Mouse (Mus musculus): ENCODE results near the gene Cdkn2d.
"Not testable (repeated sequence)": the region's sequence is repeated elsewhere in the genome, so short reads cannot be mapped to it uniquely, and the experiment has no call there.

The Cdkn2d gene

GRCm38 (mm10) chr9:21274336-21274735, 16.9 kb downstream of the Cdkn2d start:
- no peak for DNase-seq

- DNase-seq: peak in 1 of 2 experiments; percentile 52
These were observed 17.5 kb downstream of the Cdkn2d start for GRCm38 (mm10) chr9:21273520-21274228.

GRCm38 (mm10) chr9:21273094-21273493, 18.1 kb downstream of the Cdkn2d start:
- no peak for DNase-seq

GRCm38 (mm10) chr9:21272391-21272790, 18.8 kb downstream of the Cdkn2d start:
- DNase-seq: no peak

DNA sequence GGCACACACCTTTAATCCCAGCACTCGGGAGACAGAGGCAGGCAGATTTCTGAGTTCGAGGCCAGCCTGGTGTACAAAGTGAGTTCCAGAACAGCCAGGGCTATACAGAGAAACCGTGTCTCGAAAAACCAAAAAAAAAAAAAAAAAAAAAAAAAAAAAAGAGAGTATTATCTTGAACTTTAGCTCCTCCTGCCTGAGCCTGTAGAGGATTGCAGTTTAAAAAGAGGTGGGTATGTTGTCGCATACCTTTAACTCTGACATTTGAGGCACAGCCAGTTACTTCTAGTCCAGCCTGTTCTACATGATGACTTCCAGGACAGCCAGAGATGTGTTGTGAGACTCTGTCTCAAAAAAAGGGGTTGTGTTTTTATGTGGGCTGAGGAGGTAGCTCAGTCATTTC, 21.6 kb downstream of the Cdkn2d start:
- not testable (repeated sequence) for DNase-seq

GRCm38 (mm10) chr9:21268305-21268704, 22.9 kb downstream of the Cdkn2d start:
- DNase-seq: no peak

DNA sequence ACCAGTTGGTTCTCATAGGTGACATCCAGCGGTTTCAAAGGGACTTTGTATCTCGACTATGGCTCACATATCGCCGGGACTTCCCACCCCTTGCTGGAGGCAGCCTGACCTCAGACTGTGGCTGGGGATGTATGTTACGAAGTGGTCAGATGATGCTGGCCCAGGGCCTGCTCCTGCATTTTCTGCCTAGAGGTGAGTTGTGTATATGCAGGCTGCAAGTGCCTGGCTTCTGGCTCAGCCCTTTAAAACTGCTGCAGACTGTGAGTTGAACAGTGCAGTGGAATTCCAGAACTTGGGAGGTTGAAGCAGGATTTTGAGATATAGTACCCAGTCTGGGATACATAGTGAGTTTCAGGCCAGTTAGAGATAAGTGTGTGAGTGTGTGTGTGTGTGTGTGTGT, 24.3 kb downstream of the Cdkn2d start:
- peak in 1 of 2 experiments; percentile 39 for DNase-seq

- peak; percentile 76 to 83 for DNase-seq
These were observed 25.6 kb downstream of the Cdkn2d start for GRCm38 (mm10) chr9:21265611-21266010.

DNA sequence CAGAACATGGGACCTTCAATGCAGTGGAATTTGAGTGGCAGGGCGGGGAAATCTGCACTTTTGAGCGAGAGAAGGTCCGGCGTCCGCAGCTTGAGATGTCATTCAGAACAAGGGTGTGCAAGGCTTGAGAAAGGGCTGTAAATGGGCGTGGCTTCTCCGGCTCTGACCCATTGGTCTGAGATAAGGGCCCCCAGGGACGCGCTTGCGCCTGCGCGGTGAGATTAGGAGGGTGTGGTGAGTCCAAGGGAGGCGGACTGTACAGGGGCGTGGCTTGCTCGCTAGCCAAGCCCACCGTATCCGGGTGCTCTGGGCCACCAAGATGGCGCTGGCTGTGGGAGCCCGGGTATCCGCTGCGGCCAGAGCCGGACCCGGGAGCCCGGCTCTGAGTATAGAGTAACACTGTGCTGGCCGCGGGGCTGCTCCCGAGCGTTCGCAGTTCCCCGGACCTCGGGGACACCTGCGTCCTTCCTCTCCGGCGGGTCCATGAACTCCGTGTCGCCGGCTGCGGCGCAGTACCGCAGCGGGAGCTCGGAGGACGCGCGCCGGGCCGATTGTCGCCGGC, 26.1 kb downstream of the Cdkn2d start, which contains the start of gene Atg4d:
TSS of gene Atg4d (plus strand) at position 294 of the 562 bp plus-strand sequence.
- peak; percentile 99 for DNase-seq

- DNase-seq: peak in 1 of 2 experiments; percentile 39
These were observed 26.8 kb downstream of the Cdkn2d start for GRCm38 (mm10) chr9:21264272-21264999.

DNA sequence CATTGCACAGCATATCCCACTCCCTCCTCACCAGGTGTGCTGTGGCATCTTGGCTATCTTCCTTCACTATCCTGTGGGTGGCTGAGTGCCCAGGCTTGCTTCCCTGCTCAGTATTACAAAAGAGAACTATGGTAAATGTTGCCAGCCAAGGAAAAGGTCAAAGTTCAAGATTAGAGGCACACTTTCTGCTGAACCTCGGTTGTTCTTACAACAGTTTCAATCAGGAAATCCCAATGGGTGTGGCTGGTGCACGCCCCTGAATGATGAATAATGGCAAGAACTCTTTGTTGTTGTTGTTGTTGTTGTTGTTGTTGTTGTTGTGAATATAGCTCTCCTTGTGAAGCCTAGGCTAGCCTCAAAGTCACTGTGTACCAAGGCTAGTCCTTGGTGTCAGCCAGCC, 29.4 kb downstream of the Cdkn2d start:
- DNase-seq: no peak

DNA sequence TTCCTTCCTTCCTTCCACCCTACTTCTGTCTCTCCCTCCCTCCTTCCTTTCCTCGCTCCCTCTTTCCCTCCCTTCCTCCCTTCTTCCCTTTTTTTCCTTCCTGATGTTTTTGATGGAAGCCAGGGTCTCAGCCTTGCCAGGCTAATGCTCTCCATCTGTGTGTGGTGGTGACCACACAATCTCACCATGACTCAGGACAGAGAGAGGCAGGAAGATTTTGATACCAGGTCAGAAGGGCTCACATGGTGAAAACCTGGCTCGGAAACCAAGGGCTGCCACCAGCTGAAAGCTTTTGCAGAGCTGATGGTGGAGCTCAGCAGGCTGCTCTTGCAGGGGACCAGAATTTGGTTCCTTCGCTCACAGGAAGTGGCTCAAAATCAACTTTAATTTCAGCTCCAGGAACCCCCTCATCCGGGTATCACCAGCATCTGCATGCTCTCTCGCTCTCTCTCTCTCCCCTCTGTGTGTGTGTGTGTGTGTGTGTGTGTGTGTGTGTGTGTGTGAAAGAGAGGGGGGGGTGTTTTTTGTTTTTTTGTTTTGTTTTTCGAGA, 30.6 kb downstream of the Cdkn2d start:
- DNase-seq: no peak

DNA sequence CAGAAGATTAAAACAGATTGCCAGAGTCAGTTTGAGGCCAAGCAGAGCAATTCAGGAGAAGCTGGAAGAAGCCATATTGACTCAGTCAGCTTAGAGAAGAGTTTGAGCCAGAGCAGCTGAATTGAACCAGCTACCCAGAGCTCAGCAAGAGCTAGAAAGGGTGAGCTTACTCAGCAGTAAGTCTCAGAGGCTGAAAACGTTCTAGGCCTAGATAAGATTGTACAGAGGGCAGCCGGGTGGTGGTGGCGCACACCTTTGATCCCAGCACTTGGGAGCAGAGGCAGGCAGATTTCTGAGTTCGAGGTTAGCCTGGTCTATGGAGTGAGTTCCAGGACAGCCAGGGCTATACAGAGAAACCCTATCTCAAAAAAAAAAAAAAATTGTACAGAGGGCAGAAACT, 34.9 kb downstream of the Cdkn2d start:
- not testable (repeated sequence) for DNase-seq

- DNase-seq: no peak
These were observed 36.5 kb downstream of the Cdkn2d start for GRCm38 (mm10) chr9:21254690-21255089.

GRCm38 (mm10) chr9:21251116-21251735, 40.0 kb downstream of the Cdkn2d start:
- DNase-seq: no peak

- no peak for DNase-seq
These were observed 40.7 kb downstream of the Cdkn2d start for GRCm38 (mm10) chr9:21250509-21250908.

- DNase-seq: peak in 1 of 2 experiments; percentile 39
These were observed 41.3 kb downstream of the Cdkn2d start for GRCm38 (mm10) chr9:21249629-21250508.

- peak; percentile 71 to 86 for DNase-seq
These were observed 42.9 kb downstream of the Cdkn2d start, which contains the start of gene S1pr5 for GRCm38 (mm10) chr9:21248326-21248725. TSS of gene S1pr5 (minus strand) at chr9:21248443.

GRCm38 (mm10) chr9:21246342-21246741, 44.9 kb downstream of the Cdkn2d start:
- DNase-seq: no peak

DNA sequence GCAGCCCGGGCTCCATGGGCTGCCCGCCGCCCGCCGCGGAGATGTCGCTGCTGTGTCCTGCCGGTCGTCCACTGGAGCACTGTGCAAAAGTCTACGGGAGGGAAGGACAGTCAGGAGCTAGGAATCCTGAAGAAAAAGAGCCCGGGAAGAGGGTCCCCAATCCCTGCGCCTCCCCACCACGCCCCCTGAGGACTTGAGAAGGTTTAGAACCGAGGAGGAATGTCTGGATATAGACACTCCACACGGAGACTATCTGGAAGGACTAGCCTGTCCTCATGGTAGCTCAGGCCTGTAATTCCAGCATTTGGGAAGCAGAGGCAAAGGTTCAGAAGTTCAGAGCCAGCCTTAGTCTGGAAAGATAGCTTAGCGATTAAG, 46.1 kb downstream of the Cdkn2d start:
- DNase-seq: no peak

- DNase-seq: peak in 1 of 2 experiments; percentile 38
These were observed 46.6 kb downstream of the Cdkn2d start for GRCm38 (mm10) chr9:21244428-21245112.
